8 mouse cellular contexts compared by ENCODE assay signal in the genomic region with DNA sequence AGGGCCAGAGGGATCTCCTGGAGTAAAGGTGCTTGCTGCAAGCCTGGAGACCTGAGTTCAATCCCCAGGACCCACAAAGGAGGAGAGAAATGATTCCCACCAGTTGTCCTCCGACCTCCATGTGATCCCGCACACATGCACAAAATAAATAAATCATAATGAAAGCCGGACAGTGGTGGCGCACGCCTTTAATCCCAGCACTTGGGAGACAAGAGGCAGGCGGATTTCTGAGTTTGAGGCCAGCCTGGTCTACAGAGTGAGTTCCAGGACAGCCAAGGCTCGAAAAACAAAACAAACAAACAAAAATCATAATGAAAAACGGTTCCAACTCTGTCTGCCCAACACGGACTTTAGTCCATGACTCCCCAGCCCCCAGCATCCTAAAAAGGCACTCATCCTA. TPM values are rescaled to one million over a fixed set of nuclear protein-coding genes. Genes with fewer than 3 reads are reported as not detected.
DNase-seq lines count a peak whose midpoint lies in the region; ATAC-seq and TF ChIP-seq lines count a peak whose summit lies in the region.

No protein-coding gene starts in this region.

- peaks cover 40% of the 10 kb centered on the region for H3K36me3 ChIP-seq in heart, embryonic 15.5 days
- H3K36me3 ChIP-seq in ES-Bruce4 (ENCODE audit: control insufficient read depth, insufficient read depth, low read length, poor library complexity, severe bottlenecking): peaks cover 14% of the 10 kb centered on the region
- H3K36me3 ChIP-seq in forebrain, embryonic 14.5 days (ENCODE audit: control insufficient read depth, insufficient read depth, low read length): peaks cover 43% of the 10 kb centered on the region
- peaks cover 37% of the 10 kb centered on the region for H3K36me3 ChIP-seq in liver, embryonic 14.5 days (replicated peaks; ENCODE audit: control insufficient read depth, insufficient read depth, low read depth)

- TF ChIP-seq POLR2A in ES-Bruce4 (IDR thresholded peaks at IDR 0.05; ENCODE audit: insufficient read depth, low read length): no peak

- no peak for TF ChIP-seq EP300 in ES-Bruce4 (IDR thresholded peaks at IDR 0.05; ENCODE audit: insufficient read depth, low read depth, low read length)
- TF ChIP-seq EP300 in liver, embryonic 14.5 days (IDR thresholded peaks at IDR 0.05; ENCODE audit: low read depth): no peak

- peak overlapping the region; percentile 87 for H3K4me3 ChIP-seq in heart, embryonic 15.5 days
- H3K4me3 ChIP-seq in ES-Bruce4 (ENCODE audit: low read depth, low read length): peak overlapping the region; percentile 55
- H3K4me3 ChIP-seq in forebrain, embryonic 14.5 days (ENCODE audit: low read depth, low read length): no peak overlapping the region
- peak overlapping the region; percentile 63 to 84; a peak in 3 of 4 replicates for H3K4me3 ChIP-seq in liver, embryonic 14.5 days (ENCODE audit: insufficient read depth in 1 of 2, low read depth in 2 of 2, low read length in 2 of 2)

- no peak overlapping the region for H3K9ac ChIP-seq in heart, embryonic 15.5 days
- H3K9ac ChIP-seq in ES-Bruce4 (ENCODE audit: low read depth, poor library complexity, severe bottlenecking): 0 out of 2 replicates have a peak overlapping the region, but pooled peaks have one; percentile 14
- no peak overlapping the region for H3K9ac ChIP-seq in forebrain, embryonic 14.5 days (ENCODE audit: low read length)
- no peak overlapping the region; the same call in 1 of the 2 replicates for H3K9ac ChIP-seq in liver, embryonic 14.5 days (replicated peaks)

- peak overlapping the region; percentile 75 for H3K4me2 ChIP-seq in heart, embryonic 15.5 days
- H3K4me2 ChIP-seq in forebrain, embryonic 14.5 days (ENCODE audit: low read length): peak overlapping the region; percentile 49; the same call in 1 of the 2 replicates
- H3K4me2 ChIP-seq in liver, embryonic 14.5 days (ENCODE audit: low read depth): peak overlapping the region; percentile 81

- H3K4me1 ChIP-seq in heart, embryonic 15.5 days (replicated peaks): peaks cover 15% of the 10 kb centered on the region
- peaks cover 2% of the 10 kb centered on the region for H3K4me1 ChIP-seq in ES-Bruce4 (ENCODE audit: control insufficient read depth, insufficient read depth, low read length)
- H3K4me1 ChIP-seq in forebrain, embryonic 14.5 days (ENCODE audit: control insufficient read depth, insufficient read depth, low read length): peaks cover 4% of the 10 kb centered on the region; the same call in 1 of the 2 replicates
- H3K4me1 ChIP-seq in liver, embryonic 14.5 days (replicated peaks; ENCODE audit: control insufficient read depth in 2 of 2, insufficient read depth in 2 of 2, low read length in 1 of 2): peaks cover 9 to 15% of the 10 kb centered on the region in 2 experiments

- H3K27me3 ChIP-seq in heart, embryonic 15.5 days: no peaks in the 10 kb centered on the region
- H3K27me3 ChIP-seq in ES-Bruce4 (ENCODE audit: control insufficient read depth, insufficient read depth, low read length, poor library complexity, severe bottlenecking): no peaks in the 10 kb centered on the region
- H3K27me3 ChIP-seq in forebrain, embryonic 14.5 days (replicated peaks; ENCODE audit: control insufficient read depth, insufficient read depth, low read length): no peaks in the 10 kb centered on the region
- no peaks in the 10 kb centered on the region for H3K27me3 ChIP-seq in liver, embryonic 14.5 days (ENCODE audit: control insufficient read depth, insufficient read depth, low read length)

- no peak for DNase-seq in heart, adult 11 months
- no peak for DNase-seq in forebrain, embryonic 14.5 days (ENCODE audit: low spot score)
- DNase-seq in liver, embryonic 14.5 days (ENCODE audit: low read depth in 3 of 3, low spot score in 3 of 3): no peak
- DNase-seq in left cerebral cortex, postnatal 14 days (ENCODE audit: low spot score in 2 of 2): no peak
- no peak for DNase-seq in cerebellum, adult 8-10 months

- H3K9me3 ChIP-seq in heart, embryonic 15.5 days (replicated peaks): no peaks in the 10 kb centered on the region
- H3K9me3 ChIP-seq in ES-Bruce4 (replicated peaks; ENCODE audit: control insufficient read depth, insufficient read depth, low read length, poor library complexity, severe bottlenecking): no peaks in the 10 kb centered on the region
- no peaks in the 10 kb centered on the region for H3K9me3 ChIP-seq in forebrain, embryonic 14.5 days (replicated peaks; ENCODE audit: control insufficient read depth, low read length)
- H3K9me3 ChIP-seq in liver, embryonic 14.5 days (ENCODE audit: control insufficient read depth, low read length): no peaks in the 10 kb centered on the region

- no peak for ATAC-seq in heart, embryonic 15.5 days (replicated peaks; ENCODE audit: insufficient number of reproducible peaks, insufficient read depth, low FRiP score, low read depth)
- no peak for ATAC-seq in forebrain, embryonic 14.5 days
- no peak for ATAC-seq in liver, embryonic 14.5 days (ENCODE audit: insufficient read depth)
- ATAC-seq in erythroid progenitor cell, adult 5-6 weeks (replicated peaks; ENCODE audit: low FRiP score, poor library complexity, severe bottlenecking): no peak

- TF ChIP-seq CTCF in ES-Bruce4 (IDR thresholded peaks at IDR 0.05; ENCODE audit: low read depth, low read length): no peak
- TF ChIP-seq CTCF in liver, embryonic 14.5 days (IDR thresholded peaks at IDR 0.05; ENCODE audit: low read depth): no peak

- intact Hi-C loops in left cerebral cortex, postnatal 14 days (cut with DNase I): no loop called here

- WGBS in heart, embryonic 15.5 days: 65% methylated on average over 9 of the region's 9 CpGs
- 83% methylated on average over 9 of the region's 9 CpGs for WGBS in forebrain, embryonic 14.5 days
- whole genome bisulfite sequencing in liver, embryonic 14.5 days (ENCODE audit: insufficient replicate concordance): 70% methylated on average over 9 of the region's 9 CpGs

- H3K27ac ChIP-seq in heart, embryonic 15.5 days: peak overlapping the region; percentile 98
- no peak overlapping the region for H3K27ac ChIP-seq in ES-Bruce4 (ENCODE audit: insufficient read depth, low read length)
- no peak overlapping the region for H3K27ac ChIP-seq in forebrain, embryonic 14.5 days (ENCODE audit: low read depth, low read length)
- H3K27ac ChIP-seq in liver, embryonic 14.5 days: peak overlapping the region; percentile 77

RNA-seq across cellular contexts. Expression of a gene that starts 1.7 kb away (rescaled TPM):
- 14.4 and 18.3 TPM in 2 replicates for polyA plus RNA-seq in heart, embryonic 15.5 days (2015; fragmentation: Nextera tagmentation; extraction: Ambion mirVana)
- polyA plus RNA-seq in ES-Bruce4 (2011; ENCODE audit: insufficient read depth, insufficient read length, low read depth, missing spikeins): 86.6 and 104 TPM in 2 replicates
- polyA plus RNA-seq in forebrain, embryonic 14.5 days (2014; fragmentation: Nextera tagmentation; extraction: Ambion mirVana): 12.6 and 15.2 TPM in 2 replicates
- 15.9 and 24.7 TPM in 2 replicates for polyA plus RNA-seq in liver, embryonic 14.5 days (2012; rRNA removed)
- 4.2 and 7.6 TPM in 2 replicates for polyA plus RNA-seq in liver, embryonic 14.5 days (2014; fragmentation: Nextera tagmentation; extraction: Ambion mirVana)
- 10 to 100 TPM; 85.2 to 87.3 TPM for total RNA-seq in left cerebral cortex, postnatal 14 days (2021)
- 15.1 and 25.6 TPM in 2 replicates for total RNA-seq in erythroid progenitor cell, adult 5-6 weeks (2015; ENCODE audit: low replicate concordance)
- 27.7 and 39.5 TPM in 2 replicates for total RNA-seq in erythroid progenitor cell, adult 5-6 weeks (2017; ENCODE audit: low replicate concordance)

RNA-seq across cellular contexts. Expression of a gene that starts 11.5 kb away (rescaled TPM):
- polyA plus RNA-seq in heart, embryonic 15.5 days (2015; fragmentation: Nextera tagmentation; extraction: Ambion mirVana): 8.8 and 11.1 TPM in 2 replicates
- 3.3 and 4.6 TPM in 2 replicates for polyA plus RNA-seq in ES-Bruce4 (2011; ENCODE audit: insufficient read depth, insufficient read length, low read depth, missing spikeins)
- 20.4 and 21.0 TPM in 2 replicates for polyA plus RNA-seq in forebrain, embryonic 14.5 days (2014; fragmentation: Nextera tagmentation; extraction: Ambion mirVana)
- 7.9 and 8.3 TPM in 2 replicates for polyA plus RNA-seq in liver, embryonic 14.5 days (2012; rRNA removed)
- polyA plus RNA-seq in liver, embryonic 14.5 days (2014; fragmentation: Nextera tagmentation; extraction: Ambion mirVana): 3.5 and 4.0 TPM in 2 replicates
- 10 to 100 TPM; 30.3 to 30.8 TPM for total RNA-seq in left cerebral cortex, postnatal 14 days (2021)
- 6.8 and 9.6 TPM in 2 replicates for total RNA-seq in erythroid progenitor cell, adult 5-6 weeks (2015; ENCODE audit: low replicate concordance)
- total RNA-seq in erythroid progenitor cell, adult 5-6 weeks (2017; ENCODE audit: low replicate concordance): 16.3 and 19.3 TPM in 2 replicates

RNA-seq across cellular contexts. Expression of a gene that starts 23.3 kb away (rescaled TPM):
- 6.6 and 6.9 TPM in 2 replicates for polyA plus RNA-seq in heart, embryonic 15.5 days (2015; fragmentation: Nextera tagmentation; extraction: Ambion mirVana)
- polyA plus RNA-seq in ES-Bruce4 (2011; ENCODE audit: insufficient read depth, insufficient read length, low read depth, missing spikeins): 38.5 and 38.7 TPM in 2 replicates
- 10.6 and 11.0 TPM in 2 replicates for polyA plus RNA-seq in forebrain, embryonic 14.5 days (2014; fragmentation: Nextera tagmentation; extraction: Ambion mirVana)
- 3.2 and 3.8 TPM in 2 replicates for polyA plus RNA-seq in liver, embryonic 14.5 days (2012; rRNA removed)
- 2.0 and 3.3 TPM in 2 replicates for polyA plus RNA-seq in liver, embryonic 14.5 days (2014; fragmentation: Nextera tagmentation; extraction: Ambion mirVana)
- total RNA-seq in left cerebral cortex, postnatal 14 days (2021): 10 to 100 TPM; 22.3 to 23.0 TPM
- total RNA-seq in erythroid progenitor cell, adult 5-6 weeks (2015; ENCODE audit: low replicate concordance): 0.42 and 3.2 TPM in 2 replicates
- total RNA-seq in erythroid progenitor cell, adult 5-6 weeks (2017; ENCODE audit: low replicate concordance): 0.76 and 2.6 TPM in 2 replicates

RNA-seq across cellular contexts. Expression of a gene that starts 25.6 kb away (rescaled TPM):
- polyA plus RNA-seq in heart, embryonic 15.5 days (2015; fragmentation: Nextera tagmentation; extraction: Ambion mirVana): 2.0 and 4.1 TPM in 2 replicates
- not detected in 2 replicates for polyA plus RNA-seq in ES-Bruce4 (2011; ENCODE audit: insufficient read depth, insufficient read length, low read depth, missing spikeins)
- polyA plus RNA-seq in forebrain, embryonic 14.5 days (2014; fragmentation: Nextera tagmentation; extraction: Ambion mirVana): 0.89 and 1.3 TPM in 2 replicates
- 0.95 and 1.1 TPM in 2 replicates for polyA plus RNA-seq in liver, embryonic 14.5 days (2012; rRNA removed)
- polyA plus RNA-seq in liver, embryonic 14.5 days (2014; fragmentation: Nextera tagmentation; extraction: Ambion mirVana): 1.1 and 1.9 TPM in 2 replicates
- 1 to 10 TPM in 1 of 2 experiments, under 1 TPM in 1; 0.70 to 1.7 TPM for total RNA-seq in left cerebral cortex, postnatal 14 days (2021)
- total RNA-seq in erythroid progenitor cell, adult 5-6 weeks (2015; ENCODE audit: low replicate concordance): 5.4 and 8.0 TPM in 2 replicates
- total RNA-seq in erythroid progenitor cell, adult 5-6 weeks (2017; ENCODE audit: low replicate concordance): 2.3 and 5.0 TPM in 2 replicates

RNA-seq across cellular contexts. Expression of a gene that starts 41.0 kb away (rescaled TPM):
- 0.76 and 1.1 TPM in 2 replicates for polyA plus RNA-seq in heart, embryonic 15.5 days (2015; fragmentation: Nextera tagmentation; extraction: Ambion mirVana)
- not detected in 2 replicates for polyA plus RNA-seq in ES-Bruce4 (2011; ENCODE audit: insufficient read depth, insufficient read length, low read depth, missing spikeins)
- not detected in 2 replicates for polyA plus RNA-seq in forebrain, embryonic 14.5 days (2014; fragmentation: Nextera tagmentation; extraction: Ambion mirVana)
- 0.47 and 0.56 TPM in 2 replicates for polyA plus RNA-seq in liver, embryonic 14.5 days (2012; rRNA removed)
- polyA plus RNA-seq in liver, embryonic 14.5 days (2014; fragmentation: Nextera tagmentation; extraction: Ambion mirVana): 0.30 and 0.33 TPM in 2 replicates
- total RNA-seq in left cerebral cortex, postnatal 14 days (2021): under 1 TPM; 0.51 to 0.59 TPM
- 2.2 and 8.4 TPM in 2 replicates for total RNA-seq in erythroid progenitor cell, adult 5-6 weeks (2015; ENCODE audit: low replicate concordance)
- 1.8 and 3.3 TPM in 2 replicates for total RNA-seq in erythroid progenitor cell, adult 5-6 weeks (2017; ENCODE audit: low replicate concordance)

Comparison
In these comparisons a context has a peak if more than half of its experiments do, and no peak if none do; other contexts are left out.
1. H3K27ac ChIP-seq: peak in heart, embryonic 15.5 days (single experiment) and liver, embryonic 14.5 days (single experiment); none in ES-Bruce4 (single experiment) and forebrain, embryonic 14.5 days (single experiment).
2. Peak in every context shown above with its lines, with median percentiles within 50 percentile points of each other: H3K4me2 ChIP-seq.